Mouse (Mus musculus) liver, embryonic 14.5 days (tissue): ENCODE measurements around the gene Gpx4. TPM values are rescaled to one million over a fixed set of nuclear protein-coding genes. Genes with fewer than 3 reads are reported as not detected.

Experiments
- ATAC-seq: fragments of 200-750 bp; cut with Nextera tagmentation; 2 replicates; pipeline ENCODE4 v1.8.0; 2017; ENCODE audit warnings: moderate number of reproducible peaks, mild to moderate bottlenecking, moderate library complexity; ENCODE audit not compliant: insufficient read depth
- DNase-seq, 3 experiments: peaks; one replicate each; pipeline ENCODE4 v3.0.0-alpha.2; 2012 to 2013; ENCODE audit warnings: low read depth in 3 of 3, low spot score in 3 of 3
- H3K27ac ChIP-seq: fragments of 300-500 bp; sonication (generic); 2 replicates; pipeline ENCODE4 v1.5.1; 2014; ENCODE audit warnings: moderate library complexity, mild to moderate bottlenecking, control low read depth, inconsistent platforms
- H3K27me3 ChIP-seq: fragments of 300-500 bp; sonication (generic); 2 replicates; pipeline ENCODE4 v1.6.1; 2014; ENCODE audit warnings: mild to moderate bottlenecking, low read length, moderate library complexity; ENCODE audit not compliant: control insufficient read depth, insufficient read depth
- H3K36me3 ChIP-seq: fragments of 300-500 bp; sonication (generic); replicated peaks from 2 replicates; pipeline ENCODE4 v1.6.1; 2014; ENCODE audit warnings: low read depth; ENCODE audit not compliant: control insufficient read depth, insufficient read depth
- H3K4me1 ChIP-seq, 2 experiments: fragments of 200-500 bp in 1 of 2; fragments of 300-500 bp in 1 of 2; sonication (generic) in 1 of 2; replicated peaks; 2 replicates each; pipeline ENCODE4 v1.6.1; 2012 to 2014; ENCODE audit warnings: antibody characterized with exemption in 1 of 2, inconsistent platforms in 1 of 2, low read length in 1 of 2; ENCODE audit not compliant: control insufficient read depth in 2 of 2, insufficient read depth in 2 of 2
- H3K4me2 ChIP-seq: fragments of 300-500 bp; sonication (generic); 2 replicates; pipeline ENCODE4 v1.6.1; 2014; ENCODE audit warnings: low read depth, mild to moderate bottlenecking, control low read depth, moderate library complexity
- H3K4me3 ChIP-seq, 2 experiments: fragments of 200-500 bp in 1 of 2; fragments of 300-500 bp in 1 of 2; sonication (generic) in 1 of 2; 2 replicates each; pipeline ENCODE4 v1.5.1; 2012 to 2014; ENCODE audit warnings: low read depth in 2 of 2, low read length in 2 of 2, mild to moderate bottlenecking in 2 of 2, control low read depth in 1 of 2, inconsistent platforms in 1 of 2, moderate library complexity in 1 of 2; ENCODE audit not compliant: insufficient read depth in 1 of 2
- H3K9ac ChIP-seq: fragments of 300-500 bp; sonication (generic); replicated peaks from 2 replicates; pipeline ENCODE4 v1.6.1; 2014; ENCODE audit warnings: mild to moderate bottlenecking, control low read depth, moderate library complexity
- H3K9me3 ChIP-seq: fragments of 300-500 bp; sonication (generic); 2 replicates; pipeline ENCODE4 v1.6.1; 2016; ENCODE audit warnings: low read length, mixed read lengths; ENCODE audit not compliant: control insufficient read depth
- CTCF ChIP-seq: IDR thresholded peaks from 2 replicates; pipeline ENCODE4 v1.5.1; 2016; ENCODE audit warnings: antibody characterized with exemption, low read depth, control low read depth
- EP300 ChIP-seq: IDR thresholded peaks from 2 replicates; pipeline ENCODE4 v1.6.1; 2016; ENCODE audit warnings: antibody characterized with exemption, low read depth
- WGBS: fragments of 180-500 bp; shearing (Covaris S2); extraction: QIAGEN DNeasy Blood & Tissue Kit; methylation state at CpG from one replicate; pipeline ENCODE4 v1.1.7; 2014; ENCODE audit not compliant: insufficient replicate concordance; 5-methylcytosine and 5-hydroxymethylcytosine counted together
- polyA plus RNA-seq, 2 experiments: library from polyadenylated mRNA; depleted of rRNA in 1 of 2; stranded (reverse) in 1 of 2; unstranded in 1 of 2; fragments of >200 nt; fragmentation: Nextera tagmentation in 1 of 2; extraction: Ambion mirVana in 1 of 2; gene quantifications; 2 replicates each; pipeline versions ENCODE4 v1.2.1 to v1.2.3; 2012 to 2014

Gpx4 gene
- polyA plus RNA-seq, 2 experiments = 388 to 724 TPM

DNA sequence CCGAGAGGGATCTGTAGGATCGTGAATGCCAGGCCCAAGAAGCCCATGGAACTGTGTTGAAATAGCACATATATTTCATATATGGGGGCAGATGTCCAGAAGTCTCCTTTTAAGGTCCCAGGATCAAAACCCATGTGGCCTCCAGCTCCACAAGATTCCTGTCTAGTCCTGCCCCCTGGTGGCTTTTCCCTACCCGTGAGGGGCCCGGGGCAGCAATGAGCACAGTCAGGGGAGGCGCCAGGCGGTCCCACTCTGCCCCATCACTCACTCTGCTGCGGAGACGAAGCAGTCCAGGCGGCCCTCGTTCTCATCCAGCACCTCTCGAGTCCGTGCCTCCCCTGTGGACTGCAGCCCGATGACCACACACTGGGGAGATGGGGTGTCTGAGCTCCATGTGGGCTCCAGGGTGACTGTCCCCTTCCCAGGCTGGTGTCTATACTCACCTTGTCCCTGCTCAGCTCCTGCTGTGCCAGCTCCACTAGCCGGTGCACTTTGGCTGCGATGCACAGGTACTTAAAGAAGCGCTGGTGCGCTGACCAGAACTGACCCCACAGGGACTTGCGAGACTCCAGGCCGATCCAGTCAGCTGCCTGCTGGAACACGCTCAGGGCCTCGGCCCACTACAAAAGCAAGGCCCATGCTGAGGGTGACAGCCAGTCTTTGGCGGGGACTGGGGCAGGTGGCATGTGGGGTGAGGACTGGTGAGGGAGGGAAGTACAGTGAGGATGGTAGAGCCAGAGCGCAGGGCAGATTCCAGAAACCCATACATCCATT is 17.1 kb downstream of the Gpx4 start:
- DNase-seq = no peak
- no peak overlapping the region for H3K9ac ChIP-seq
- TF ChIP-seq EP300 (no peak), CTCF (peak; percentile 43)

DNA sequence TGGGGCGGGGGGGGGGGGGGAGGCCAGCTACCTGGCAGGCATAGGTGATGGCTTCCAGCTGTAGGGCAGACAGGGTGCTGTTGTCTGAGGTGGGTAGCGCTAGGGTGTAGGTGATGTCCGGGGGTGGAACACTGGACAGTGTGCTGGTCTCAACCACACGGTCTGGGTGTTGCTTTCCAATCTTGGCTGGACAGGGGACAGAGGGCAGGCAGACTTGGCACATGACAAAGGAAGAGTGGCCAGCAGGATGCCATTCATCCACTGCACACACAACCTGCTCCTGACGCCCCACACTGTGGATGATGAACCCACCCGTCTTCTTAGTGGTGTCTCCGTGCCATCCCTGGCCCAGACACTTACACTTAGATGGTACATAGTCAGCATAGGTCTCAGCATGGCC is 22.3 kb downstream of the Gpx4 start:
- Histone ChIP-seq H3K4me2 (no peak overlapping the region), H3K27ac (no peak overlapping the region), H3K4me3 (no peak overlapping the region), H3K9ac (no peak overlapping the region), H3K9me3 (no peaks in the 10 kb centered on the region), H3K27me3 (no peaks in the 10 kb centered on the region), H3K4me1 (peaks cover 13 to 19% of the 10 kb centered on the region in 2 experiments), H3K36me3 (peaks cover 5% of the 10 kb centered on the region; the same call in 1 of the 2 replicates)
- TF ChIP-seq CTCF = no peak
- TF ChIP-seq EP300 = no peak
- WGBS = 83% methylated on average over 6 of the region's 7 CpGs
- ATAC-seq (no peak), DNase-seq (no peak)

More for the DNA sequence above, 17.1 kb downstream of the Gpx4 start:
- 81% methylated on average over 23 of the region's 23 CpGs for WGBS
- ATAC-seq = no peak
- Histone ChIP-seq H3K4me3 (no peak overlapping the region), H3K36me3 (peaks cover 29% of the 10 kb centered on the region), H3K27me3 (no peaks in the 10 kb centered on the region), H3K4me2 (no peak overlapping the region), H3K9me3 (no peaks in the 10 kb centered on the region), H3K27ac (no peak overlapping the region), H3K4me1 (no peaks in the 10 kb centered on the region)

DNA sequence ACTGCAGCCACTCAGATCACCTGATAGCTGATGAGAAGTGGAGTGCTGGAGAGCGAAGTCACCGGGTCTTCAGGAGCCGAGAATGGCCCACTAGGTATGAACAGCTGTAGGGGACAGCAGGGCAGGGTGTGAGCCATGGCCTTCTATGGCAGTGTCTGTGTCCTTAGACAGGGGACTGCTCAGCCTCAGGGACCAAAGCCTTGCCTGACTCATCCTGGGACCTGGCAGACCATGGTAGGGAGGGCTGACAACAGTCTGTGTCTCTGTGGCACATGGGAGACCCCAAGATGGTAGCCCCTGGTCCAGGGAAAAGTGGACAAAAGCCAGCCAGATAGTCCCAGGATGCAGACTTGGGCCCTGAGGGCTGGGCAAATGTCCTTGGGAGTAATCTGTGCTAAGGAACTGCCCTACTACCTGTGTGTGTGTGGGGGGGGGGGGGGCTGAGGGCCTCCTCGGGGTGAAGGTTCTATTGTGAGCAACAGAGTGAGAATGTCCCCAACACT is 23.0 kb downstream of the Gpx4 start:
- no peak for DNase-seq
- no peak overlapping the region for H3K4me3 ChIP-seq
- H3K4me1 ChIP-seq = peaks cover 13 to 19% of the 10 kb centered on the region in 2 experiments
- ATAC-seq = no peak
- H3K27ac ChIP-seq = peak overlapping the region; percentile 79
- no peak overlapping the region for H3K4me2 ChIP-seq
- 85% methylated on average over 4 of the region's 4 CpGs for WGBS
- no peaks in the 10 kb centered on the region for H3K27me3 ChIP-seq
- H3K9ac ChIP-seq = no peak overlapping the region
- no peak for TF ChIP-seq CTCF
- no peak for TF ChIP-seq EP300
- H3K9me3 ChIP-seq = no peaks in the 10 kb centered on the region
- peaks cover 3% of the 10 kb centered on the region; the same call in 1 of the 2 replicates for H3K36me3 ChIP-seq

DNA sequence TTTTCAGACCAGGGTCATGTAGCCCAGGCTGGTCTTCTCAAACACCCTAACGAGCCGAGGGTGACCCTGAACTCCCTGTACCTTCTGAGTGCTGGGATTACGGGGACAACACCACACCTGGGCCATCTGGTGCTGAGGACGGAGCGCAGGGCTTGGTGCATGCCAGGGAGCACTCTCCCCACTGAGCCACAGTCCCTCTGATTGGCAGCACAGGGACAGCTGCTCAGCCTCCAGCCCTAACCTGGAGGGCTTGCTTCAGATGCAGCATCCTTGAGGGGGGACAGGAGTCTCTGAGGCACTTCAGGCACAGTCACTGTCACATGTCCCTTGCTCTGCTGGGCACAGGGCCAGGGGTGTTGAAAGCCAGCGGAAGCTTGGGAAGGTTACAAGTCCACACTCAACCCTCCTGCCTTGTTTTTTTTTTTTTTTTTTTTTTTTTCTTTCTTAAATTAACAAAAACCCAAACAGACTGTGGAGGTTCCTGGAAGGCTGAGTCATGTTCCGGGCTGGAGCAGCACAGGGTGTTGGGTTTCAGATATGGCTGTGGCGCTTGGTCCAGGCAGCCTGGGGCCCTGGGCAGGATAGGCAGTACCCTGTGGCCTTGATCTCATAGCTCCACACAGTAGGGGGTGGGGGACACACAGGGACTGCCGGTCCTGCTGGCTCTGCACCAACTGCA is 24.0 kb downstream of the Gpx4 start:
- no peak overlapping the region for H3K4me3 ChIP-seq
- H3K9me3 ChIP-seq = no peaks in the 10 kb centered on the region
- ATAC-seq (peak; percentile 90), DNase-seq (peak; percentile 67 to 87 (median 77))
- no peaks in the 10 kb centered on the region for H3K36me3 ChIP-seq
- H3K27me3 ChIP-seq = no peaks in the 10 kb centered on the region
- peak overlapping the region; percentile 58 for H3K4me2 ChIP-seq
- H3K4me1 ChIP-seq = peaks cover 15 to 19% of the 10 kb centered on the region in 2 experiments
- TF ChIP-seq EP300 (peak; percentile 60), CTCF (no peak)
- 51% methylated on average over 9 of the region's 9 CpGs for WGBS
- peak overlapping the region; percentile 64 for H3K9ac ChIP-seq
- H3K27ac ChIP-seq = peak overlapping the region; percentile 79

DNA sequence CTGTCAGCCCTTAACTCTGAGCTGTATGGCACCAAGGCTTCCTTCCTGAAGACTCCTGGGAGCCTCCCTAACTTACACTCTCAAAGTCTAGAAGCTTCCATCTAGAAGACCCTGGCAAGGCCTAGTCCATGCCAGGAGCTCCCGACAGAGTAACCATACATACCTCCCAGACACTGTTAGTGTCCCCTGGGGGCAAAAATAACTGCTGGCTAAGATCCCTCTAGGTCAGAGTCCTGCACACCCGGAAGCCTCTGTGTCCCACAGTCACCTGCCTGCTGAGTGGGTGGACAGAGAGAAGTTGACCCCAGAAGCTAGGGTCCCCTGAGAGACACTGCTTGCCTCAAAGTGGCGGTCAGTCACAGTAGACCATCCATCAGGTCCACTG is 24.5 kb downstream of the Gpx4 start:
- Histone ChIP-seq H3K4me2 (peak overlapping the region; percentile 58), H3K4me3 (no peak overlapping the region), H3K4me1 (peaks cover 15 to 19% of the 10 kb centered on the region in 2 experiments), H3K9ac (peak overlapping the region; percentile 64), H3K9me3 (no peaks in the 10 kb centered on the region), H3K36me3 (no peaks in the 10 kb centered on the region), H3K27ac (peak overlapping the region; percentile 79), H3K27me3 (no peaks in the 10 kb centered on the region)
- DNase-seq (no peak), ATAC-seq (peak; percentile 19)
- no peak for TF ChIP-seq EP300
- TF ChIP-seq CTCF = no peak
- 67% methylated on average over 3 of the region's 3 CpGs for WGBS
